Mouse (Mus musculus): Measurements from ENCODE around the gene Faf1.

The Faf1 gene

DNA sequence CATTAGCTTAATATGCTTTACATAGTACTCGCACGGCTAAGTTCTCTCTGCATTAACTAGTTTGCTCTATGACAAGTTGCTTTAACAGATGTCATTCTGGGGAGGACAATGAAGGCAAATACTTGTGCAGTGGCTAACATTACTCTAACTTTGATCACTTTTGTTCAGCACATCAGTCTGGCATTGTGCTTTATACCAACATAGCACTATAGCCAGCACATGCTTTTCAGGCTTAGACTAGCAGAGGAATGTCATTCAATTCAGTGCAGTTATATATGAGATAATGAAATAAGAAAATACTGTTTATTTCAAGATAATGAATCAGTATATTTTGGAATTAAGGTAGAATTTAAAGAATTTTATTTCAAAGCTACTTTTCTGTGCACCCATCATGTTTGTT is 115.9 kb downstream of the Faf1 start:
- no peak for DNase-seq

DNA sequence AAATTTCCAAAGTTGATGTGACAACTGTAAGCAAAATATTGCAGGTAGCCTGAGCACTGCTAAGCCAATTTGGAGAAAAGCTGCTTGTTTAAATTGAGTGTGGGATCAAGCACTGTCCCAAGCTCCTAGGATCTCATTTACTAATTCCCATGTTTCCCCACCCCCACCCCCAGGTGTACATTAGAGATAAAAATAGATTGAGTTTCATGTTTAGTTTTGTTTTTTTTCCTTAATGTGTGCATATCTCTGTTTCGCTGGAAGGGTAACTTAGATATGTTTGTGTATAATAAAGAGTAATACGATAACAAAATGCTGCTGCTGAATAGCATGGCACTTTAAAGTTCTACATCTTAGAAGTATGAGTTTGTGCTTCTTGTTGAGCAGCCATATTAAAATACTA is 116.7 kb downstream of the Faf1 start:
- no peak for DNase-seq

DNA sequence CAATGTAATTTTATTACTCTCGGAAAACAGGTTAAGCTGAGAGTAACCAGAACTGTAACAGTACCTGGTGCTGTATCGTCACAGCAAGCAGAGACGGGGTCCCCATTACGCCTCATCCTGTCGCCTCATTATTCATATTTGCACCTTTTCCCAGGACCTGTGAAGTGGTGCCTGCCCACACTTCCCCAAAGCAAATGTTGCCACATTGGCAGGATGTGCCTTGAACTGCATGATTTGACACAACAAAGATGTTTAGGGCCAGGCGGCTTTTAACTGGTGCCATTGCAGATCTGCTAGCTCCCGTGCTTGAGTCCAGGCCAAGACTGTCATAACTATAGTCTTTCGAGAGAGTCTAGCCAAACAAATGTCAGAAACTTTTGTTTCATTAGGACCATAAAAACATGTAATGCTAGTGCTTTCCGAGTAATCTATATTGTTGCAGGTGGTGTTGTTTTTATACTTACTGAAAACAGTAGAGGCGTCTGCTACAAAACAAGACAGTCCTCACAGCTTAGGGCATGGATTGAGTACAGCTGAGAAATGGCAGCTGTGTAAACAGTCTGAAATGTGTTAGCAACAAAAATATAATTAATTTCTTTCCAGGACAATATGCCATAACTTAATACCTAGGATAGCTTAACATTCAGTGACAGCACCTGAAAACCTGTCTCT is 121.3 kb downstream of the Faf1 start:
- DNase-seq = no peak

DNA sequence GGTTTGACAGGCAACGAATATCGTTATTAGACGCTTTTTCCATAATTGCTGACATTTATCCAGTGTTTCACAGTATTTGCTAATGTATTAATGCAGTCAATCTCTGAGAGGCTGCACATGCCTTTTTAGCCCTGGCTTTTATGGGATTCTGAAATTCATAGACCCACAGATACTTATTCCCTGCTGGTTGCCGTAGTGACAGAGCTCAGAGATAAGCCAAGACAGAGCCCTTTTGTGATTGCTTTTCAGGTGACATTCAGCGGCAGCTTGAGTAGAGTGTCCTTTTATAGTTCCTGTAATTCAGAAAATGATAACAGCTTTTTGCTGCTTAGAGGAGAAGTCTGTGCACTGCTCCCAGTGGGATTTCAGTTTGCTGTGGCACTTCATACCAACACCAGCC is 130.0 kb downstream of the Faf1 start:
- no peak for DNase-seq

DNA sequence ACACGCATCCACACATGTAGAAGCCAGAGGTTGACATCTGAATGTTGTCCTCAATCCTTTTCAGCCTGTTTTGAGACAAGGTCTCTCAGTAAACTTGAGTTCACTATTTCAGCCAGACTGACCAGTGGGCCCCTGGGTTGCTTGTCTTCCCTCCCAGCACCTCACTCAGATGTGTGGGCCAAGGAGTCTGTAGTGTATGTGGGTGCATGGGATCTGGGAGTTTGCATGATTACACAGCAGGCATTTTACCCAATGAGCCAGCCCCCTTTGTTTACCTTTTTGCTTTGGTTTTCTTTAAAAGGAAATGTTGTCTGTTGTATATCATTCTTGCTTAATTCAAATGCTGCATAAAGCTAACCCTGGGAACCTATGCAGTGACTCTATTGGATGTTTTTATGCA is 138.8 kb downstream of the Faf1 start:
- no peak for DNase-seq

DNA sequence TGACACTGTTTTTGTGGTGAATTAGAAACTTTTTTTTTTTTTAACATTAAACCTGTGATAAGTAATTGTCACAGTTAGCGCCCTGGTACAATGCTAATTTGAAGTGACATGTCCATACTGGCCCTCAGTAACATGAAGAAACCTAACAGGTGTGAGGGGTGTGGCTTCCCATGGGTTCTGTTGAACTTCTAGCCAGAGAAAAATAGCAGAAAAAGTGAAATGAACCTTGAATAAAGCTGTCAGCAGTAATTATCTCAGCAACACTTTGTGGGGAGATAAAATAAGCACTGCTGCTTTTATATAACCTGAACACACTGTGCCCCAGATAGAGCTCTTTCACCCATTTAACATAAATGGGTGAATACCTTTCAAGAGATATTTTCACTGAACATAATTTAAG is 139.2 kb downstream of the Faf1 start:
- DNase-seq = no peak

DNA sequence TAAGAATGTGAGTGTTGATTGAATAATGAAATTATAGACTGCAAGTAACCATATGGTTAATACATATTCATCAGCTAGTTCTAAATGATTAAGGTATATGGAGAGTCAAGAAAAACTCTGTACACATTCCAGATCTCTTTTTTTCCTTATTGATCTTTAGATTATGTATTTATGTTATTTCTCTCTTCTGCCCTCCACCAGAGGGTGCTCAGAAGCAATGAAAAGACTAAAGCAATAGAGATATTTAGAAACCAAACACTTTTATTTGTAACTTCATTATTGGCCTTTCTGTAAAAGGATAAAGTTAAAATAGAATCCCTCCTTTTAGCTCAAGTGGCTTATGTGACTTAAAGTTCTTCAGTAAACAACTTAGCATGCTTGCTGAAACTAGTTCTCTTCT is 143.1 kb downstream of the Faf1 start:
- no peak for DNase-seq

DNA sequence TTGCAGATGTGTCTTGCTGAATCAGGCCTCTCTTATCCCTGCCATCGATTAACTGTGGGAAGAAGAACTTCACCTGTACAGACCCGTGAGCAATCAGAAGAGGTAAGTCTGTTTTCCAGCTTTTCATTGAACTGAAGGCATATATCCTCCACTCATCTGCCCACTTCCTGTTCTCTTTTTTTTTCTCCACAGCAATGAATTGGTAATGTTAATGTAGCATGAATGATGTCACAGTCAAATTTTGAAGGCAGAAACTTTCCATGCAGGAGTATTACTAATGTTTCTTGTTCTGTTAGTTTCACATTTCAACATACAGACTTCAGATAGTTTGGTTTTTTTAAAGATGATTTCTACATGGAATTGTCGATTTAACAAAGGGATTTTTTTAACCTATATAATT is 153.4 kb downstream of the Faf1 start:
- no peak for DNase-seq

DNA sequence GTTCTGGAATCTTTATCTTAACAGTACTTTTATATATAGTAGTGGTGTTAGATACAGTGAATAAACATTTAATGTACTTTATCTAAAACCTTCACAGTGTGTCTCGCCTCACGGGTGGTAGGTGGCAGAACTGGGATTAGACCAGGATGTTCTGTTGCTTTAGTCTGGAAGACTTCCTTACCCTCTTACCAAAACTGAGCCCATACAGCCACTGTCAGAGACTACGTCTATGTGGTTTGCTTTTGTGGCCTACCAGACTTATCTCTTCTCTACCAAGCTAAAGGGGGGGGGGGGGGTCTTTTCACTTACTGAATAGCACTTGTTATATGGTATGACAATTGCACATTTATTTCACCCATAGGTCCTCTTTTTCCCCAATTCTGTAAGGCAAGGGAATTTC is 181.5 kb downstream of the Faf1 start:
- no peak for DNase-seq

DNA sequence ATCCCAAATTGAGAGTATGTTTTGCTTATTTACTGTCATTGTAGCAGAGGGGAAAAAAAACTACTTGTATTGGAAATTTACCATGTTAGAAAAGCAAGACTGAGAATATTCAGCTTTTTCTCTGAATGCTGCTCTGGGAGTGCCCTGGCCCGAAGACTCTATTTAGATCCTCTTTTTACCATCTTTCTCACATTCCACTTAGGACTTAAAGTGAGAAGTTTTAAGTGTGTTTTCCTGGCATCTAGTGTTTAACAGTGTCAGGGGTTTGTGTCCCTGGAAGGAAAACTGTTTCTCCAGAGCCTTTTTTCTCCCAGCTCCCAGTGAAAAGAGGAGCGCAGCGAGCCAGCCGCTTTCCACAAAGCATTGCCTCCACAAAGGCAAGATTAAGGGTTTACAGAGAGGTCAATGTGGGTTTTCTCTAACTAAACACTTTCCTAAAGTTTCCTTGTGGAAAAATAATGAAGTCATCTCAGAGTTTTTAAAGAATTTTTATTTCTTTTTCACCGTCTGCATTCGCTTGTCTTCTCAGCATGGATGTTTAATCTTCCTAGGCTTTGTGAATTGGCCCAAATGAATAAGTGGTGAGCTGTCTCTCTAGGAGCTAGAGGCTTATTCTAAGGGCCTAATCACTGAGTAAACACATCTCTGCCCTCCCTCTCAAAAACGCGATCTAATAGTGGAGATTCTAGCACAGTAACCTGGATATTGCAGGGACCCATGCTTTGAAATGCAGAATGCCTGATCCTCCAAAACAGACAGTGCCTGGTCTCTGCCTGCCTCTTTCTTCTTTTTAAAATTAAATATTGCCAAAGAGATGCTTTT is 182.4 kb downstream of the Faf1 start:
- no peak for DNase-seq

DNA sequence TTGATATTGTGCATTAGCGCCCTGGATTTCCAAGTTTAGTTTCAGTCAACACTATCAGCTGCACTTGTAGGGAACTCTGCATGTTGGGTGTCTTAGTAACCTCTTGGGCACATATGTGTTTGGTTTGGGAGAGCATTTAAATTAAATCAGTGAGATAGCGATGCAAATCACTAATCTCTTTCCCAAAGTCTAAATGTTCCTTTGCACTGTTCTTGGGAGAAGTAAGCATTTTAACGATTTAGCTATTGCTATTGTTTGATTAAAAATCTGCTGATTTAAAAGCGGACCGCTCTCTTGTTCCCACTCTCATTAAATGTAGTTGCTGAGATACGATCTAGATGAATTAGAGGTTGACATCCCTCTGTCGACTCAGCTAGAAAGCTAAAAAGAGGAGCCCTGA is 183.0 kb downstream of the Faf1 start:
- DNase-seq = no peak

DNA sequence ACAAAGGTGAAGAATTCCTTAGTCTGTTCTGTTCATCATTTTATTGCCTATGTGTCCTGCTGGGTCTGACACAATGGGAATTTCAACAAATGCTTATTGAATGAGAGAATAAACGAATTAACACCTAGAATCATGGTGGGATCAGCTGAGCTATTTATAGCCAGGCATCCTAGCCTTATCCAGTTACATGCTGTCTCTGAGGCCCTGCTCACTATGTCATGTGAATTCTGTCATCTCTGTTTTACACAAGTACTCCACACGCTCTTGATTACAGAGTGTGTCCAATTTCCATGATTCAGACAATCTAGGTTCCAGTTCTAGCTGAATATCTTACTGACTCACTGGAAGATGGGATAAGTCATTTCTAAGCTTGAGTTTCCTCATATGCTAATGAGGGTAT is 183.9 kb downstream of the Faf1 start:
- no peak for DNase-seq

DNA sequence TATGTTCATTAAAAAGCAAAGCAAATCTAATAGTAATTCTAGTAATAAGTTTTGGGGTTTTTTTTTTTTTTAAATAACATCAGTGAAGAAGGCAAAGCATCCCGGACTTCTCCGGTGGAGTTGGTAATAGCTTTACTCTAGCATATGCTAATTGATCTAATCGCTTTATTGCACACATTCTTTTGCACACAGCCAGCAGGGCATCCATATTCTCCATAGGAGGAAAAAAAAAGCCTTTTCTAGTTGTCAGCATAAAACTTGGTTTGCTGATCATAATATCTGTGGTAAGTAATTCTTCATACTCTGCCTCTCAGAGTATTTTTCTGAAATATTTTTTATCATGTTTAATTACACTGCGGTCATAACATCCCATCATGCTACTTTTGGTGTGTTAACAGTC is 185.9 kb downstream of the Faf1 start:
- DNase-seq = no peak

DNA sequence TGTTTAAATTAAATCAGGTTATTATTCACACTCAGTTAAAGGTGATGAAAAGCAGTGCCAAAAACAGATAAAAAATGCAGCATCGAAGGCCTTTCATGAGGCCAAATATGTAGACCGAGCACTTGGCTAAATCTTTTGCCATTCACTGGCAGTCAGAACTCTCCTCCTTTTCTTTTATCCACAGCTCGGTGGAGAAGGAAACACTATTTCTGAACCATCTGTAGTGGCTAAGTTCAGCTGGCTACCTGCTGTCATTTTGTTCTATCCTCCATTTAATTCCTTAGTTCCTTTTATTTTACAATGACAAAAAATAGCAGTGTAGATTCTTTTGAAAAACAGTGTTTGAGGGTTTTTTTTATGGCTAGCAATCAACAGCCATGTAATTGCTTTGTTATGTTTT is 186.6 kb downstream of the Faf1 start:
- no peak for DNase-seq

DNA sequence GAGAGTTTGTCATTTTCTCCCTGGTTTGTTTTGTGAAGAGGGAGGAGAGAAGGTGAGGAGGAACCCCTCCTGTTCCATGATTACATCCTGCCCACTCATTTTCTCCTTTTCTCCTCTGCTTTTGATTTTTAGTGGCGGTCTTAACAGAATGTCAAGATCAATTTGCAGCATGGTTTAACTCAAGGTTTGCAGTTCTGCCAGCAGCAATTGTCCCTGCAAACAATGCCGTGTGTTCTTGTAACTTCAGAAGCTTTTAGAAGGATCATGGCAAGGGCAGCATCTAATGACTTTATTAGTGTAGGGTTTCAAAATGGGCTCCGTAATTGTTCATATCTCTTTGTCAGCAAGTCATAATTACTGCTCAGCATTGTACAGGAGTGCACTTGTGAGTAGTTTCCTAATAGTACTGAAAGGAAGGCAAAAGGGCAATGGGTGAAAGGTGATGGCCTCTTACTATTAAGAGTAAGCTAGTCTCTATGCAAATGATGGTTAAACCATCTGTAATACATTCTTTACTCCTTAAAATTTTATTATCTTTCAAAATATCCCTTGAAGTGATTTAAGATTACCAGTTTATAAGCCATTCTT is 192.6 kb downstream of the Faf1 start:
- DNase-seq = no peak

DNA sequence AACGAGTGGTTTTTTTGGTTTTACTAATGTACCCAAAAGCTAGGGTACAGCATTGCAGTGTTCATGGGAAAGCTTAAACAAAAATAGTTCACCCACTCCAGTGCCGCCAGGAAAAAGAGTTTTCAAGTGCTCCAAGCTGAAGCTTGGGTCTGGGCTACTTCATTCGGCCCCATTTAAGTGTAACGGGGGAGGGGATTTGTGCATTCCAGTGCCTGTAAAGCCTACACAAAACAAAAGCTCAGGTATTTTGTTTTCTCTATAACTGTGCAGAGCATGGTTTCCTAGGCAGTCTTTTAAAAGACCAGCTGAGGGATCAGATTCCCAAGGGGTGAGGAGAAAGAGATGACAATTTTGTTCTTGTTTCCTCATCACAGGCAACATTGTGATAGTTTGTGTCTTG is 207.9 kb downstream of the Faf1 start:
- no peak for DNase-seq

DNA sequence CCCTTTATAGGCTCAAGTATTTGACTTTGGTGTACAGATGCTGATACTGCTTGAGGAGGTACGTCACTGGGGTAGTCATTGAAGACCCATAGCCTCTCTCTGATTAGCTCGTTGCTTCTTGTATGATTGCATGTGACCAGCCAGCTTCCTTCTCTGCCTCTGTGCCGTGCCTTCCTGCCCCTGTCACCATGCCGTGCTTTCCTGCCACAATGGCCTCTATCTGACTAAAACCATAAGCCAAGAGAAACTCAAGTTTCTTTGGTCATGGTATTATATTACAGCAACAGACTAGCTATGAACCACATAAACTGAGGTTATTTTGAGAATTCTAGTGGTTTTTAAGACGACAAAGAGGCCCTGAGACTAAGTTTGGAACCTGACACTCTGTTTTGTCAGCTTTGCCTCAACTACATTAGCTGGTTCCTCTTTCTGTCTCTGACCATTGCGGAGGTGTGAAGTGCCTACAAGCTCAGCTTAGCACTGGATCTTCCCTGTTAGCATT is 211.5 kb downstream of the Faf1 start:
- no peak for DNase-seq

DNA sequence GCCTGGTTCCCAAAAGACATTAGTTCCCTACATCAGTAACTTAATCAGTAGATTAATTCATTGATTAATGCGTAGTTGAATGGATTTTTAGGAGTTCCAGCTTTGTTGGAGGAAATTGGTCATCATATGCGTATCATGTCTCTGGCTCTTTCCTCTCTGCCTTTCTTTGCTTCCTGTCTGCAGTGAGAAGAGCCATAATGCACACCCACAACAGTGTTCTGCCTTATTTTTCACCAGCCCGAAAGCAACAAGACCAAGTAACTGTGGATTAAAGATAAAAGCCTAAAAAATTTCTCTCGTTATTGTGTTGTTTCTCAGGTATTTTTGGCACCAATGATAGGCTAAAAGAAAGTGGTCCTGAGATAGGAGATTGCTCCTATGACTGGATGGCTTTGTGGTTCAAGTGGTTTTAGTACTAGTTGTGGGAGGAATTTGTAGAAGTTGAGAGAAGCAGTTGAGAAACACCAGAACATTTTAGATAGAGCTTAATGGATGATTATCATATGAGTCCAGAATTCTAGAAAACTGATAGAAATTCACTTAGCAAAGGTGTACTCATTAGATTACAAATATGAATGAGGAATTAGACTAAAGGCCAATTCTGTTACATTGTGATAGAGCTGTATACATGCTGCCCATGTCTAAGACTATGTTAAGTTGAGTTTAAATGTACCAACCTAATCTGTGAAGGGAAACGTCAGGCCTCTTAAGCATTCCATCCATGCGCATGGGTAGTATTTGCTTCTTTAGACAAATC is 221.6 kb downstream of the Faf1 start:
- no peak for DNase-seq

DNA sequence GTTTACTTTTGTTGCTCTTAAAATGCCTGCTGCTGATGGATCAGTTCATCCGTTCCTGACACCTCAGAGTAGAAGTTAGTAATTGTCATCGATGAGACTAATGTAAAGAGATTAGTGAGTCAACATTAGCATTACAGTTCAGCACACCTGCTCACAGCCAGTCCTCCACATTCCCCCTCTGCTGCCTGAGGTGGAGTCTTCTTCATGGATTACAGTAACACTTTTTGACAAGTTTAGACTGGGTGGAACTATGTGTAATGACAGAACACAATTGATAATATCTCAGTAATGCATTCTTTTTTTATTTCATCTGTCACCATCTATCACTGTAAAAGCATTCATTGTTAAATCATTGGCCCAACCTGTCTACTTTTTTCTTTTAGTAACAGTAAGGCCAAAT is 224.7 kb downstream of the Faf1 start:
- DNase-seq = no peak

DNA sequence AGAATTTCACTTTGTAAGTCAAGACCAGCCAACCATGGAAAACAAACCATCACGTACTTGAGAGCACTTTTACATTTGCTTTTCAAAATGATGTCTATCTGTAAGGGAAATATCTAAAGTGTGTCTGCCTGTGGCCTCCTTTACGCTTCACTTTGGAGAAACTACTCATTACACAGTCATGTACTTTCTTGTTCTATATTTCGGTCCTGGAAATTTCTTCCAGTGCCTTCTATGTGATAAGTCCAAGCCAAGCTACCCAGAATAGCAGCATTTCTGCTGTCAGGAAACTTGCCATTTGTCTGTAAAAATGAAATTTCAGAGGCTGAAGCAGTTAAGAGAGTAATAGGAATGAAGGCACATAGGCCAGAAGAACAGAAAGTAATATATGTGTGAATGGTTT is 228.1 kb downstream of the Faf1 start:
- DNase-seq = no peak

DNA sequence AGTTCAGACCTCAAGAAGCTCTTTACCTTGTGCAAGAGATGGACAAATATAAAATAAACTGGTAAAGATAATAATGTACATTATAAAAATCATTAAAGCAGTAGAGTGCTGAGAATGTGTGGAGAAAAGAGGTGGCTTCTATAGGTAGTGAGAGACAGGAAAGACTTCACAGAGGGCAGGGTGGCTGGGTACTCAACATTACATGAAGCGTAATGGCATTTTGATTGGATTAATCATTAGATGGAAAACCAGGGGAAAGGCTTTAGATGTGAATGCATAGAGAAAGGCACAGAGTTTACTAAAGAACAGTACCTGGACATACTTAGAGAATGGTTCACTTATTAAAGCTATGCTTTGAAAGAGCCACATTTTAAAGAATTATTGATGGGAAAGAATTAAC is 252.7 kb downstream of the Faf1 start:
- no peak for DNase-seq

DNA sequence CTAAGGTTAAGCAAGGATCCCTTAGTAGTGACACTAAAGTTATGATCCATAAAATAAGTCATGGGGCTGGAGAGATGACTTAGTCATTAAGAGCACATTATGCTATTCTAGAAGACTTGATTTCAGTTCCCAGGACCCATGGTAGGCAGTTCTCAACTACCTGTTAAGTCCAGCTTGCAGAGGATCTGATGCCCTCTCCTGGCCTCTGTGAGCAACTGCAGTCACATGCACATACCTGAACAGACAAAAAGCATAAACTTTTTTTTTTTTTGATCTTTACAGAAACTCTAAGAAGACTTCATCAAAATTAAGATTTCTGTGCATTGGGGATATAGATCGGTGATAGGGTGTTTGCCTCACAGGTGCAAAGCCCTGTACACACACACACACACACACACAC is 254.1 kb downstream of the Faf1 start:
- DNase-seq = no peak

DNA sequence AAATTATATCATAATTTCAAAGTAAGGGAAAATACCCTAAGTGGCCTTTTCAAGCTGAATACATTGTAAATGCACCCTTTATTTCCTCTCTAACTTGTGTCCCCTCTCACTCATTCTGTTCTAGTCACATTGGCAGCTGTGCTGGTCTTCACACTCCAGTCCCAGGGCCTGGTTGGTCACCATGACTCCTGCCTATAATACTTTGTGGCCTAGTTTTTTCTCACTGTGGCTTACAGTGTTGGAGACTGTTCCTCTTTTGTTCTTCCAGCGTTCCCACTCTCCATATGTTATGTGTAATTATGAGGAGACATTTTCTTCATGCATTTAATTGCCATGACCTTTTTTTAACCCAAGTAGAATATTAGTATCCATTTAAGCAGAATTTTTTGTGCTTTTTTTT is 254.5 kb downstream of the Faf1 start:
- DNase-seq = no peak
